15 mouse cellular contexts compared by ENCODE assay signal in the genomic region with DNA sequence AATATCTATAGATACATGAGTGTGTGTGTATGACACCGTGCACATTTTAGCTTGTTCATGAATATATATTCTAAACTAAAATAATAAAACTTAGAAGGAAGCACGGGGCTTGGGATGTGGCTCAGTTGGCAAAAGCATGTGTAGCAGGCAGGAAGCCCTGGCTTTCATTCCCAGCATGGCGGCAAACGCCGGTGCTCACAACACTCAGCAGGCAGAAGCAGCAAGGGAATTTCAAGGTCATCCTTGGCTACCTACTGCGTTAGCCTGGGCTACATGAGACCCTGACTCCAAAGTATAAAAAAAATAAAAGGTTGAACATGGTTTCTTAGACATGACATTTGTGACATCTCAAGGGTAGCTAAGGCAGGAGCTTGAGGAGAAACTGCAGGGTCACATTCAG.
"Had no signal": no experiment of that assay in that cellular context is flagged by ENCODE, and none has a peak within 500 bp of the region (broad histone marks: within the 10 kb centered on the region; RNA-seq: fewer than 3 reads in every experiment).

No protein-coding gene starts in this region.

- DNase-seq: heart, postnatal 10 days; heart, postnatal 14 days; heart, postnatal 4 days; kidney, adult 11 months; kidney, adult 18-20 months; kidney, adult 2 months; kidney, adult 8-10 months; kidney, adult 9 months; kidney, postnatal 10 days; kidney, postnatal 14 days; kidney, postnatal 25 days; kidney, postnatal 36 days; kidney, postnatal 4 days; layer of hippocampus, adult 9-11 months; layer of hippocampus, postnatal 36 days had no signal
